Mouse (Mus musculus): Measurements from ENCODE around the gene Asb1. TPM values are rescaled to one million over a fixed set of nuclear protein-coding genes. Genes with fewer than 3 reads are reported as not detected.

Asb1 gene
- polyA plus RNA-seq, 1 experiment from 2014 or later, result 9.8 TPM

GRCm38 (mm10) chr1:91539246-91539645 is 1.1 kb upstream of the Asb1 start:
- H3K4me1 ChIP-seq (ENCODE audit: control insufficient read depth, insufficient read depth, low read length), result peaks cover 9% of the 10 kb centered on the region
- peak overlapping the region; percentile 97 for H3K4me2 ChIP-seq
- H3K9ac ChIP-seq (ENCODE audit: low read length), result no peak overlapping the region
- H3K27me3 ChIP-seq (ENCODE audit: control insufficient read depth, insufficient read depth, low read length), result peaks cover 3% of the 10 kb centered on the region; the same call in 1 of the 2 replicates
- peak overlapping the region; percentile 58; the same call in 1 of the 2 replicates for H3K4me3 ChIP-seq (ENCODE audit: low read depth, low read length)
- no peaks in the 10 kb centered on the region for H3K36me3 ChIP-seq (ENCODE audit: control insufficient read depth, insufficient read depth, low read length)
- no peak for DNase-seq (ENCODE audit: low spot score, missing footprints)
- H3K9me3 ChIP-seq (ENCODE audit: control insufficient read depth, low read length), result no peaks in the 10 kb centered on the region
- ATAC-seq (ENCODE audit: low FRiP score), result no peak
- H3K27ac ChIP-seq (ENCODE audit: low read depth, low read length), result no peak overlapping the region
- 31% methylated on average over 6 of the region's 6 CpGs for WGBS

DNA sequence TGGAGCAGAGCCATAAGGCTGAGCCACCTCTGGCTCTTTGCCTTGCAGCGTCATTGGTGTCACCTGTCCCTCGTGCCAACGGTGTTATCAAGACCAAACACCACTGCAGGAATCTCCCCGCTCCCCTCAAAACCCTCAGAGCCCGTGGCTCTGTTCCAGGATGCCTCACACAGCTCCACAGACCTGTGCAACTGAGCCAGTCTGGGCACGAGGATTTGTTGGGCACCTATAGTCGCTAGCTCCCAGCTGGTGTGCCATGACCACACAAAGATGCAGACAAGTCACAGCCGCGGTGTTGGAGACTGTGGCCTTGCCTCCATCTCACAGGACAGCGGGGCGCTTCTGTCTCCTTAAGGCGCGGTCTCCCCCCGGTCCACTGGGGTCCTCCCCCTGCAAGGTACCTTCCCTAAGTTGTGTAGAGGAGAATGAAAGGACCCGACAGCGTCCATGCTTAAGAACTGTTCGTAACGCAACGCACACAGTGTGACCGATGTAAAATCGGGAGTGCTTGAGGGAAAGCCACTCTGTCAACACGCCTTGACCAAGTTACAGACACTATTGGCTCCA is 557 bp upstream of the Asb1 start:
- Histone ChIP-seq H3K4me3 (ENCODE audit: low read depth, low read length) (peak overlapping the region; percentile 58), H3K4me1 (ENCODE audit: control insufficient read depth, insufficient read depth, low read length) (peaks cover 9% of the 10 kb centered on the region), H3K9ac (ENCODE audit: low read length) (peak overlapping the region; percentile 68), H3K36me3 (ENCODE audit: control insufficient read depth, insufficient read depth, low read length) (peaks cover 2% of the 10 kb centered on the region; the same call in 1 of the 2 replicates), H3K4me2 (peak overlapping the region; percentile 97), H3K27me3 (ENCODE audit: control insufficient read depth, insufficient read depth, low read length) (peaks cover 3% of the 10 kb centered on the region; the same call in 1 of the 2 replicates), H3K27ac (ENCODE audit: low read depth, low read length) (0 out of 2 replicates have a peak overlapping the region, but pooled peaks have one; percentile 8), H3K9me3 (ENCODE audit: control insufficient read depth, low read length) (no peaks in the 10 kb centered on the region)
- no peak for DNase-seq (ENCODE audit: low spot score, missing footprints)
- peak; percentile 49 for ATAC-seq (ENCODE audit: low FRiP score)
- WGBS, result 2% methylated on average over 22 of the region's 22 CpGs

- Histone ChIP-seq H3K4me1 (ENCODE audit: control insufficient read depth, insufficient read depth, low read length) (peaks cover 9% of the 10 kb centered on the region), H3K36me3 (ENCODE audit: control insufficient read depth, insufficient read depth, low read length) (peaks cover 4% of the 10 kb centered on the region; the same call in 1 of the 2 replicates), H3K4me2 (peak overlapping the region; percentile 97), H3K4me3 (ENCODE audit: low read depth, low read length) (peak overlapping the region; percentile 58), H3K27ac (ENCODE audit: low read depth, low read length) (0 out of 2 replicates have a peak overlapping the region, but pooled peaks have one; percentile 53), H3K27me3 (ENCODE audit: control insufficient read depth, insufficient read depth, low read length) (peaks cover 3% of the 10 kb centered on the region; the same call in 1 of the 2 replicates), H3K9ac (ENCODE audit: low read length) (peak overlapping the region; percentile 70), H3K9me3 (ENCODE audit: control insufficient read depth, low read length) (no peaks in the 10 kb centered on the region)
- DNase-seq (ENCODE audit: low spot score, missing footprints) (no peak), ATAC-seq (ENCODE audit: low FRiP score) (no peak)
- 15% methylated on average over 15 of the region's 15 CpGs for whole genome bisulfite sequencing
Measured at GRCm38 (mm10) chr1:91541042-91541592, 773 bp downstream of the Asb1 start.

- no peak for ATAC-seq (ENCODE audit: low FRiP score)
- H3K4me1 ChIP-seq (ENCODE audit: control insufficient read depth, insufficient read depth, low read length), result peaks cover 24% of the 10 kb centered on the region
- WGBS, result 90% methylated on average over 4 of the region's 4 CpGs
Measured at GRCm38 (mm10) chr1:91543974-91544373, 3.6 kb downstream of the Asb1 start.

GRCm38 (mm10) chr1:91545226-91545625 is 4.9 kb downstream of the Asb1 start:
- no peak for DNase-seq (ENCODE audit: low spot score, missing footprints)
- H3K36me3 ChIP-seq (ENCODE audit: control insufficient read depth, insufficient read depth, low read length), result peaks cover 4% of the 10 kb centered on the region; the same call in 1 of the 2 replicates
- no peaks in the 10 kb centered on the region for H3K27me3 ChIP-seq (ENCODE audit: control insufficient read depth, insufficient read depth, low read length)
- WGBS, result 84% methylated on average over 1 of the region's 1 CpGs
- peaks cover 20% of the 10 kb centered on the region for H3K4me1 ChIP-seq (ENCODE audit: control insufficient read depth, insufficient read depth, low read length)
- no peak overlapping the region for H3K4me2 ChIP-seq
- ATAC-seq (ENCODE audit: low FRiP score), result no peak
- no peak overlapping the region for H3K27ac ChIP-seq (ENCODE audit: low read depth, low read length)
- no peak overlapping the region for H3K4me3 ChIP-seq (ENCODE audit: low read depth, low read length)
- H3K9me3 ChIP-seq (ENCODE audit: control insufficient read depth, low read length), result no peaks in the 10 kb centered on the region
- no peak overlapping the region for H3K9ac ChIP-seq (ENCODE audit: low read length)

More at GRCm38 (mm10) chr1:91543974-91544373, 3.6 kb downstream of the Asb1 start:
- Histone ChIP-seq H3K9me3 (ENCODE audit: control insufficient read depth, low read length) (no peaks in the 10 kb centered on the region), H3K4me2 (no peak overlapping the region), H3K36me3 (ENCODE audit: control insufficient read depth, insufficient read depth, low read length) (peaks cover 4% of the 10 kb centered on the region; the same call in 1 of the 2 replicates), H3K9ac (ENCODE audit: low read length) (no peak overlapping the region), H3K4me3 (ENCODE audit: low read depth, low read length) (no peak overlapping the region), H3K27me3 (ENCODE audit: control insufficient read depth, insufficient read depth, low read length) (peaks cover 3% of the 10 kb centered on the region; the same call in 1 of the 2 replicates), H3K27ac (ENCODE audit: low read depth, low read length) (no peak overlapping the region)
- DNase-seq (ENCODE audit: low spot score, missing footprints), result no peak

GRCm38 (mm10) chr1:91547567-91547966 is 7.2 kb downstream of the Asb1 start:
- H3K9ac ChIP-seq (ENCODE audit: low read length), result no peak overlapping the region
- peak; percentile 92 for ATAC-seq (ENCODE audit: low FRiP score)
- H3K9me3 ChIP-seq (ENCODE audit: control insufficient read depth, low read length), result no peaks in the 10 kb centered on the region
- peaks cover 14% of the 10 kb centered on the region for H3K4me1 ChIP-seq (ENCODE audit: control insufficient read depth, insufficient read depth, low read length)
- no peaks in the 10 kb centered on the region for H3K27me3 ChIP-seq (ENCODE audit: control insufficient read depth, insufficient read depth, low read length)
- H3K36me3 ChIP-seq (ENCODE audit: control insufficient read depth, insufficient read depth, low read length), result peaks cover 4% of the 10 kb centered on the region; the same call in 1 of the 2 replicates
- H3K27ac ChIP-seq (ENCODE audit: low read depth, low read length), result peak overlapping the region; percentile 30; the same call in 1 of the 2 replicates
- H3K4me2 ChIP-seq, result no peak overlapping the region
- no peak overlapping the region for H3K4me3 ChIP-seq (ENCODE audit: low read depth, low read length)
- DNase-seq (ENCODE audit: low spot score, missing footprints), result peak; percentile 92
- 19% methylated on average over 5 of the region's 5 CpGs for WGBS

DNA sequence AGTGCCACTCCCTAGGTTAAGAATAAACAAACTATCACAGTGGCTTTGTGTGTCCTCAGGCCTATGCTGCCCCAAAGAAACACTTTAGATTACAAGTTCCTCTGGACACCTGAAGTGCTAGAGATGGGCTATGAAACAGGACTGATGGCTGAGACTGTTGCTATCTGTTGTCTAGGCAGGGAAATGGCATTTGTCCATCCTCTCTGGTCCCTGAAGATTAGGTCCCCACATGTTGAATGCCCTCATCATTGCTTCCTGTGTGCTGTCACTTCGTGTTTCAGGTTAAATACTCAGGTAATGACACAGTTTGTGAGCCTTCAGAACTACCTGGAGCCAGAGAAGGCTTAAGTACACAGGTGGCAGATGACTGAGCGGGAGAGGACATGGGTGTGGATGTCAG is 8.7 kb downstream of the Asb1 start:
- Histone ChIP-seq H3K27ac (ENCODE audit: low read depth, low read length) (no peak overlapping the region), H3K9me3 (ENCODE audit: control insufficient read depth, low read length) (no peaks in the 10 kb centered on the region), H3K27me3 (ENCODE audit: control insufficient read depth, insufficient read depth, low read length) (no peaks in the 10 kb centered on the region), H3K36me3 (ENCODE audit: control insufficient read depth, insufficient read depth, low read length) (peaks cover 4% of the 10 kb centered on the region; the same call in 1 of the 2 replicates), H3K9ac (ENCODE audit: low read length) (no peak overlapping the region), H3K4me1 (ENCODE audit: control insufficient read depth, insufficient read depth, low read length) (peaks cover 14% of the 10 kb centered on the region), H3K4me2 (no peak overlapping the region), H3K4me3 (ENCODE audit: low read depth, low read length) (no peak overlapping the region)
- DNase-seq (ENCODE audit: low spot score, missing footprints) (no peak), ATAC-seq (ENCODE audit: low FRiP score) (no peak)
- 81% methylated on average over 2 of the region's 2 CpGs for WGBS

- no peak for ATAC-seq (ENCODE audit: low FRiP score)
- 71% methylated on average over 2 of the region's 2 CpGs for WGBS
Measured at GRCm38 (mm10) chr1:91557099-91557498, 16.8 kb downstream of the Asb1 start.

GRCm38 (mm10) chr1:91561226-91561625 is 20.9 kb downstream of the Asb1 start:
- no peak overlapping the region for H3K27ac ChIP-seq (ENCODE audit: low read depth, low read length)
- no peaks in the 10 kb centered on the region for H3K9me3 ChIP-seq (ENCODE audit: control insufficient read depth, low read length)
- no peak overlapping the region for H3K4me3 ChIP-seq (ENCODE audit: low read depth, low read length)
- ATAC-seq (ENCODE audit: low FRiP score) (no peak), DNase-seq (ENCODE audit: low spot score, missing footprints) (no peak)
- no peak overlapping the region for H3K4me2 ChIP-seq
- WGBS, result 85% methylated on average over 6 of the region's 6 CpGs
- H3K27me3 ChIP-seq (ENCODE audit: control insufficient read depth, insufficient read depth, low read length), result no peaks in the 10 kb centered on the region
- H3K36me3 ChIP-seq (ENCODE audit: control insufficient read depth, insufficient read depth, low read length), result no peaks in the 10 kb centered on the region
- H3K4me1 ChIP-seq (ENCODE audit: control insufficient read depth, insufficient read depth, low read length), result no peaks in the 10 kb centered on the region
- H3K9ac ChIP-seq (ENCODE audit: low read length), result no peak overlapping the region

More at GRCm38 (mm10) chr1:91557099-91557498, 16.8 kb downstream of the Asb1 start:
- H3K4me2 ChIP-seq, result no peak overlapping the region
- no peaks in the 10 kb centered on the region for H3K9me3 ChIP-seq (ENCODE audit: control insufficient read depth, low read length)
- H3K27ac ChIP-seq (ENCODE audit: low read depth, low read length), result no peak overlapping the region
- H3K36me3 ChIP-seq (ENCODE audit: control insufficient read depth, insufficient read depth, low read length), result no peaks in the 10 kb centered on the region; the same call in 1 of the 2 replicates
- no peak overlapping the region for H3K4me3 ChIP-seq (ENCODE audit: low read depth, low read length)
- H3K27me3 ChIP-seq (ENCODE audit: control insufficient read depth, insufficient read depth, low read length), result no peaks in the 10 kb centered on the region
- no peak for DNase-seq (ENCODE audit: low spot score, missing footprints)
- H3K9ac ChIP-seq (ENCODE audit: low read length), result no peak overlapping the region
- H3K4me1 ChIP-seq (ENCODE audit: control insufficient read depth, insufficient read depth, low read length), result no peaks in the 10 kb centered on the region

Measured in midbrain, embryonic 11.5 days (tissue).